Mouse (Mus musculus): ENCODE data around the gene Erc2.

Gene Erc2

GRCm38 (mm10) chr14:28288926-28289325 is 666.7 kb downstream of the Erc2 start:
- DNase-seq (ENCODE audit: low read depth, low spot score), result no peak

- DNase-seq (ENCODE audit: low read depth, low spot score), result no peak
These were observed 671.7 kb downstream of the Erc2 start for GRCm38 (mm10) chr14:28293921-28294320.

GRCm38 (mm10) chr14:28295145-28295544 is 672.9 kb downstream of the Erc2 start:
- DNase-seq (ENCODE audit: low read depth, low spot score), result no peak

- DNase-seq (ENCODE audit: low read depth, low spot score), result no peak
These were observed 677.9 kb downstream of the Erc2 start for GRCm38 (mm10) chr14:28300095-28300494.

GRCm38 (mm10) chr14:28301251-28301650 is 679.0 kb downstream of the Erc2 start:
- DNase-seq (ENCODE audit: low read depth, low spot score), result peak; percentile 3

GRCm38 (mm10) chr14:28304131-28304530 is 681.9 kb downstream of the Erc2 start:
- no peak for DNase-seq (ENCODE audit: low read depth, low spot score)

GRCm38 (mm10) chr14:28308661-28309060 is 686.4 kb downstream of the Erc2 start:
- DNase-seq (ENCODE audit: low read depth, low spot score), result no peak

- DNase-seq (ENCODE audit: low read depth, low spot score), result no peak
These were observed 694.6 kb downstream of the Erc2 start for GRCm38 (mm10) chr14:28316851-28317250.

- no peak for DNase-seq (ENCODE audit: low read depth, low spot score)
These were observed 699.8 kb downstream of the Erc2 start for GRCm38 (mm10) chr14:28321916-28322534.

- no peak for DNase-seq (ENCODE audit: low read depth, low spot score)
These were observed 701.0 kb downstream of the Erc2 start for GRCm38 (mm10) chr14:28323243-28323642.

GRCm38 (mm10) chr14:28323727-28324126 is 701.5 kb downstream of the Erc2 start:
- DNase-seq (ENCODE audit: low read depth, low spot score), result no peak

- DNase-seq (ENCODE audit: low read depth, low spot score), result no peak
These were observed 704.2 kb downstream of the Erc2 start for GRCm38 (mm10) chr14:28326456-28326855.

GRCm38 (mm10) chr14:28328512-28328911 is 706.3 kb downstream of the Erc2 start:
- DNase-seq (ENCODE audit: low read depth, low spot score), result no peak

- no peak for DNase-seq (ENCODE audit: low read depth, low spot score)
These were observed 708.9 kb downstream of the Erc2 start for GRCm38 (mm10) chr14:28331108-28331507.

GRCm38 (mm10) chr14:28332351-28332953 is 710.2 kb downstream of the Erc2 start:
- no peak for DNase-seq (ENCODE audit: low read depth, low spot score)

- DNase-seq (ENCODE audit: low read depth, low spot score), result no peak
These were observed 716.9 kb downstream of the Erc2 start for GRCm38 (mm10) chr14:28339146-28339545.

GRCm38 (mm10) chr14:28349129-28349528 is 726.9 kb downstream of the Erc2 start:
- DNase-seq (ENCODE audit: low read depth, low spot score), result no peak

GRCm38 (mm10) chr14:28356031-28356430 is 733.8 kb downstream of the Erc2 start:
- DNase-seq (ENCODE audit: low read depth, low spot score), result no peak

- DNase-seq (ENCODE audit: low read depth, low spot score), result no peak
These were observed 737.3 kb downstream of the Erc2 start for GRCm38 (mm10) chr14:28359502-28359901.

- DNase-seq (ENCODE audit: low read depth, low spot score), result no peak
These were observed 737.8 kb downstream of the Erc2 start for GRCm38 (mm10) chr14:28359983-28360382.

- DNase-seq (ENCODE audit: low read depth, low spot score), result no peak
These were observed 740.1 kb downstream of the Erc2 start for GRCm38 (mm10) chr14:28362336-28362735.

- no peak for DNase-seq (ENCODE audit: low read depth, low spot score)
These were observed 748.5 kb downstream of the Erc2 start for GRCm38 (mm10) chr14:28370713-28371112.

- no peak for DNase-seq (ENCODE audit: low read depth, low spot score)
These were observed 749.4 kb downstream of the Erc2 start for GRCm38 (mm10) chr14:28371651-28372050.

All from R1 (cell line).